Mouse (Mus musculus) testis, postnatal 14 days (tissue): ENCODE data around the gene Trmt1.
A peak's percentile ranks its signal among the peaks of the same experiment; 100 is the strongest.

Experiments
- DNase-seq: peaks from one replicate; pipeline ENCODE4 v3.0.0; 2021; ENCODE audit warnings: low spot score

Trmt1 gene

GRCm38 (mm10) chr8:84686191-84687002 lies at the start of gene Trmt1:
Gene Trmt1, plus strand, starts transcription at chr8:84686307.
- no peak for DNase-seq

- no peak for DNase-seq
These were observed 48.1 kb upstream of the Trmt1 start for GRCm38 (mm10) chr8:84637946-84638554.

GRCm38 (mm10) chr8:84638555-84639161 lies 47.4 kb upstream of the Trmt1 start:
- no peak for DNase-seq

DNA sequence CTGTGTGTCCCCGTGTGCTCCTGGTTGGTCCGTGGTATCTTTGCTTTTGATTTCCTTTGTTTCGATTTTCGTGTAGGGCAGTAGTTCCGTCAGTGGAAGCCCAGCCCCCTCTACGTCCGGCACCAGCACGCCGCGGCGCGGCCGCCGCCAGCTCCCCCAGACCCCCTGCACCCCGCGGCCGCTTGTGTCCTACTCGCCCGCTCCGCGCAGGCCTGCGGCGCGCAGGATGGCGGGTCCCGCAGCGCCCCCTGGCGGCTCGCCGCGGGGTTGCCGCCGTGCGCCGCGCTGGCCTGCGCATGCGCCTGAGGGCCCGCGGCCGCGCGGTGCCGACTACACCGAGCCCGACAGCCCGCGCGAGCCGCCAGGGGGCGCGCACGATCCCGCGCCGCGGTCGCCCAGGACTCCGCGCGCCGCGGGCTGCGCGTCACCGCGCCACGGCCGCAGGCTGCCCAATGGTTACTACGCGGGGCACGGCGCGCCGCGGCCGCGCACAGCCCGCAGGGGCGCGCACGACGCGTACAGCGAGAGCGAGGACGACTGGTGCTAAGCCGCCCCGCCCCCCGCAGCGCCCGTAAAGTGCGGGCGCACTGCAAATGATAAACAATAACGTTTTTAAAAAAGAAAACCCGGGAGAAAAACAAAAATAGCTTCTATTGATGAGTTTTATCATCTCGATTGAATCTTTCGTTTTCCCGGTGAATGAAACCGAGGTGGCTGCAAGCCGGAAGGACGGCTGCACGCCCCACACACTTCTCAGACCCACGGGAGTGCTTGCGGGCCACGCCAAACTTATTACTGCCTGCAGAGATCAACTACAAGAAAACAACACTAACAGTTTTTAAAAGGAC lies 46.7 kb upstream of the Trmt1 start:
- peak; percentile 92 for DNase-seq

- DNase-seq, result no peak
These were observed 46.0 kb upstream of the Trmt1 start for GRCm38 (mm10) chr8:84640010-84640588.

GRCm38 (mm10) chr8:84640617-84641294 lies 45.4 kb upstream of the Trmt1 start:
- DNase-seq, result no peak

- no peak for DNase-seq
These were observed 44.3 kb upstream of the Trmt1 start for GRCm38 (mm10) chr8:84641578-84642361.

DNA sequence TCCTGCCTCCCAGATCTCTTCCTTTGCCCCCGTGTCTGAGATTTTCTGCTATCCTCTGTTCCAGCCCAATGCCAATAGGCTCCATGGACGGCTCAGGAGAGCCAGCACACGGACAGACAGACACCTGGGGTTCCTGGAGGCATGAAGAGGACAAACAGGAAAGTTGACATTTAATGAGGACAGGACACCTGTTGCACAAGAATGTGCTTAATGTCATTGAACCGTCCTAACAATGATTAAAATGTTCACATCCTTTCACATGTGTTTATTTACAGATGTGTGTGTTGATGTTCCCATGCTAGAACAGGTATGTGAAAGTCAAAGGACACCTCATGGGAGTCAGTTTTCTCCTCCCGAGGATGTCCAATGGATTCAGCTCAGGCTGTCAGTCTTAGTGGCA lies 43.1 kb upstream of the Trmt1 start:
- DNase-seq, result no peak

DNA sequence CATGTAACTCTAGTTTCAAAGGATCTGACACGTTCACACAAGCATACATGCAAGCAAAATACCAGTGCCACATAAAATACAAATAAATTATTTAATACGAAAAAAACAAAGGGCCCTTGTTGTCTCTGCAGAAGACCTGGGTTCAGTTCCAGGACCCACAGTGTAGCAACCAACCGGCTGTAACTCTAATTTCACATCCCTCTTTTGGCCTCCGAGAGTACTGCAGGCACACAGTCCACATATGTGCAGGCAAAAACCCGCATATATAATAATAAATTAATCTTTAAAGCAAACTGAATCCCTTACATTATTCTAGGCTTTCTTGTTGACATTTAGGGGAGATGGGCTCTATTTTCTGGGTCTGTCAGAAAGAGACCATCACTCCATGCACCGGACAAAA lies 39.3 kb upstream of the Trmt1 start:
- no peak for DNase-seq

GRCm38 (mm10) chr8:84647461-84647901 lies 38.6 kb upstream of the Trmt1 start:
- DNase-seq, result no peak

GRCm38 (mm10) chr8:84650213-84650612 lies 35.9 kb upstream of the Trmt1 start:
- DNase-seq, result no peak

- no peak for DNase-seq
These were observed 32.9 kb upstream of the Trmt1 start for GRCm38 (mm10) chr8:84653092-84653631.

DNA sequence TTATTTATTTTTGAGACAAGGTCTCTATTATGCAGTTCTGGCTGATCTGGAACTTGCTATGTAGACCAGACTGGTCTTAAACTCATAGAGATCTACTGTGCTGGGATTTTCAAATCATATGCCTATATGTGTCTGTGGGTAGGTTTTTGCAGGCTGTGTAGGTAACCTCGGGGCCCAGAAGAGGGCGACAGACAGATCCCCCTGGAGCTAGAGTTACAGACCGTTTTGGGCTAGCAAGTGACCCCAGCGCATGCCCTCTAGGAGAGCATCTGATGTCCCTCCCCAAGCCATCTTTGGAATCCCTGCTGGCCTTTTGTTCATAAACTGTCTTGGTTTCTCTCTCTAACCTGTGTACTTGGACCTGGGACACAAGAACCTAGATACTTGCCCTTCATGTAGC lies 31.5 kb upstream of the Trmt1 start:
- DNase-seq, result no peak

GRCm38 (mm10) chr8:84655336-84656190 lies 30.5 kb upstream of the Trmt1 start:
- DNase-seq, result no peak

DNA sequence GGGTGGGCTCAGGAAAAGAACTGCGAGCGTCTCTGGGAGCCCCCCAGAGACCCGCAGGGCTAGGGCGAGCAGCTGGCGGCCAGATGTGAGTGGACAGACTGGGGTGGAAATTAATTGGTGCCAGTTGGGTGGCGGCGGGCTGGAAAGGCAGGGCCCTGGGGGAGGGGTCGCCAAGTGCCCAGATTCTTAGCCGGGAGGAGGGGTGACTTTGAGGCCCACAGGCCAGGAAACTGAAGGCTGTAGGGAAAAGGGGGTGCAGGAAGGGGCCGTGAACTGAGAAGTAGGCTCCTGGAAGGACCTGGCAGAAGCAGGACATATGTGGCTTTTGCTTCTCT lies 29.9 kb upstream of the Trmt1 start:
- no peak for DNase-seq

- peak; percentile 74 for DNase-seq
These were observed 29.4 kb upstream of the Trmt1 start for GRCm38 (mm10) chr8:84656641-84657126.

GRCm38 (mm10) chr8:84657203-84657602 lies 28.9 kb upstream of the Trmt1 start:
- DNase-seq, result no peak

DNA sequence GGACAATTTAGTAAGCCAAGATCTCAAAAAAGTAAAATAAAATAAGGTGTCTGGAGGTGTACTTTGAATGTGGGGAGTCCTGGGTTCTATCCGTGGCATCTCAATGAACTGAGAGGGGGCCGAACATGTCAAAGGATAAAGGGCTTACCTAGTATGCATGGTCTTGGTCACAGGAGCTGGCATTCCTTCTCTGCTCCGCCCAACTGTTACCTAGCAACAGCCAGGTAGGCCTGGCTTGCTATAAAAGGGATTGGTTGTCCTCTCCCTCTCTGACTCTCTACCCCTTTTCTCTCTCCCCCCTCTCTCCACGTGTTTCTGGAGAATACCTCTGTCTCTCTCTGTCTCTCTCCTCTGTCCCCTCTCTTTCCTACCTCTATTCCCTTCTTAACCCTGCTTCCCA lies 28.4 kb upstream of the Trmt1 start:
- DNase-seq, result no peak

DNA sequence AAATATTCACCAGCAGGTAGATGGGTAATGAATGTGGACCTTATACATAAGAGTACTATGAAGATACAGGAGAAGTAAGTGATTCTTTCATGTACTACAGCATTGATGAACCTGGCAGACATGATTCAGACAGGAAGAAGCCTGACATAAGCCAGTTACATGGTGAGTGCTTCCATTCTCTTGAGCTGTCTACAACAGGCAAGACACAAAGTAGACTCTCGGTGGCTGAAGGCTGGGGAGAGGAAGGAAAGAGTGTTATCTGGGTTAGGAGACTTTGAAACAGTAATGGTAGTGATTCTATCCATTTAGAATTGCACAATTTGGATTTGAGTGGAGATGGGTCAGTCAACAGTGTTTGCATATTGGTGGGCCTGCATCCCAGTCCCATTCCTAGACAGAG lies 27.2 kb upstream of the Trmt1 start:
- no peak for DNase-seq
